Mouse (Mus musculus): ENCODE measurements around the gene Slc6a5.

Slc6a5 gene

DNA sequence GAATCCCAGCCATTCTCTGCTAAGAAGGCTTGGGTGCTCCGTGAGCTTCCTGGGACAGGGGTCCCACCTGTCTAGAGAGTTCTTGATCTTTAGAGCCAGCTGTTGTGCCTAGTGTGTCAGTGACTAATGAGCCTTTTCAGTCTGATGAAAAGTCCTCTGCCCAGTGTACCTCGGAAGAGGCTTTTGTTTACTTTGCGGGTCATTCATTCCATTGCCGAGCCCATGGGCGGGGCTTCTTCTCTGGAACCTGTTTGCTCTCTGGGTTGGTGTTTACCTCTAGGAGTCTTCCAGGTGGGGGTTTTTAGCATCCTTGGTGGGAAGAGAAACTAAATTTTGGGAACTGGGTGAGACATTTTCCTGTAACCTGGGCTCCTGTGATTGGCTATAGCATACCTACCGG lies 74.8 kb downstream of the Slc6a5 start:
- no peak for DNase-seq

DNA sequence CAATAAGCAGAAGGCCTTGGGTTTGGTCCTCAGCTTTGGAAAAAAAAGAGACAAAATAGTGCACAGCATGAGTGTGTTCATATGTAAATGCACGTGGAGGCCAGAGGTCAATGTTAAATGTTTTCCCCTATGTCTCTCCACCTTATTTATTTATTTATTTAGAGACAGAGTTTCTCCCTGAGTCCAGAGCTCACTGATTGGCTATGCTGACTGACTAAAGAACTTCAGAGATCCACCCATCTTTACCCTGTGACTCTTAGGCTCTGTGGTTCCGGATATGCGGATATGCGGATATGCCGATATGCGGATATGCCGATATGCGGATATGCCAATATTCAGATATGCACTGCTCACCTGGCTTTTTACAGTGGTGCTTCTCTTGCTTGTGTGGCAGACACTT lies 76.0 kb downstream of the Slc6a5 start:
- DNase-seq, result no peak

DNA sequence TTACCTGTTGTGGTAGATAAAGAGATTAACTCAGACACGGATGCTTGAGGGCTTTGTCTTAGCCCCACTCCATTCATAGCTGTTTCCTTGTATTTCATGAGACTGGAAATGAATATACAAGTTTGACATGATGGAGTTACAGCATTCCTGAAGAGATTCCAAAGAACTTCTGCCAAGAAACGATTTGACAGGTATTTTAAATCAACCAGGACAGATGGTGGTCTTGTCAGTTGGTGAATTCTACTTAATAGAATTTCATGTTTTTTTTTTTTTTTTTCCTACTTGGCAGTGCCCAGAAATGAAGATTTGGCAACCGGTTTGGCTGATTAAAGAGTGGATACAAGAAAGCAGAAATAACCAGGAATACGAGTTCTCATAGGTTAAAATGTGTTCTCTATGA lies 89.4 kb downstream of the Slc6a5 start:
- DNase-seq, result no peak

GRCm38 (mm10) chr7:50005268-50005667 lies 95.3 kb downstream of the Slc6a5 start:
- DNase-seq, result no peak
